Mouse (Mus musculus): ENCODE measurements at regions not wholly inside any gene's neighbourhood (a gene's known extent, or its start where the extent isn't known, plus 50 kb on each side); places are given as distances from the start of the nearest gene placed in this dataset.

GRCm38 (mm10) chr13:114681196-114681595 is 136.8 kb upstream of the Mocs2 start:
- no peak for TF ChIP-seq POLR2A (IDR thresholded peaks at IDR 0.05; ENCODE audit: insufficient read depth, low read length)
- TF ChIP-seq CTCF (IDR thresholded peaks at IDR 0.05; ENCODE audit: low read depth, low read length) = no peak
